Mouse (Mus musculus) heart, embryonic 10.5 days (tissue): ENCODE data around the gene Zfp113. TPM values are rescaled to one million over a fixed set of nuclear protein-coding genes. Genes with fewer than 3 reads are reported as not detected.
"Not testable (repeated sequence)": the region's sequence is repeated elsewhere in the genome, so short reads cannot be mapped to it uniquely, and the experiment has no call there.

Experiments used
- DNase-seq: peaks from one replicate; pipeline ENCODE4 v3.0.0-alpha.2; 2017; ENCODE audit warnings: low spot score
- H3K27ac ChIP-seq: fragments of 300-500 bp; sonication (generic); 2 replicates; pipeline ENCODE4 v1.5.1; 2016; ENCODE audit warnings: mild to moderate bottlenecking
- H3K27me3 ChIP-seq: fragments of 300-500 bp; sonication (generic); 2 replicates; pipeline ENCODE4 v1.6.1; 2016; ENCODE audit warnings: mild to moderate bottlenecking; ENCODE audit not compliant: poor library complexity, insufficient read depth, severe bottlenecking
- H3K36me3 ChIP-seq: fragments of 300-500 bp; sonication (generic); 2 replicates; pipeline ENCODE4 v1.6.1; 2016; ENCODE audit warnings: mild to moderate bottlenecking, moderate library complexity
- H3K4me1 ChIP-seq: fragments of 300-500 bp; sonication (generic); 2 replicates; pipeline ENCODE4 v1.6.1; 2016; ENCODE audit warnings: mild to moderate bottlenecking
- H3K4me3 ChIP-seq: fragments of 300-500 bp; sonication (generic); 2 replicates; pipeline ENCODE4 v1.5.1; 2016; ENCODE audit warnings: mild to moderate bottlenecking, moderate library complexity
- H3K9me3 ChIP-seq: fragments of 300-500 bp; sonication (generic); 2 replicates; pipeline ENCODE4 v1.6.1; 2016; ENCODE audit warnings: mild to moderate bottlenecking, moderate library complexity
- WGBS: fragments of 180-500 bp; shearing (Covaris S2); methylation state at CpG from one replicate; pipeline ENCODE4 v1.1.7; 2016; 5-methylcytosine and 5-hydroxymethylcytosine counted together
- microRNA counts: library from miRNA; unstranded; fragments of <30 nt; microRNA quantifications from one replicate; lab custom pipeline; 2017
- microRNA-seq: library from miRNA; unstranded; fragments of <30 nt; microRNA quantifications from one replicate; pipeline ENCODE4, GENCODE M21; 2017
- polyA plus RNA-seq: library from polyadenylated mRNA; unstranded; fragments of >200 nt; fragmentation: Nextera tagmentation; extraction: Ambion mirVana; gene quantifications from 2 replicates; pipeline ENCODE4 v1.2.1, GENCODE M21; 2016

Gene Zfp113
- polyA plus RNA-seq, 1 experiment from 2014 or later: 18.8 TPM

DNA sequence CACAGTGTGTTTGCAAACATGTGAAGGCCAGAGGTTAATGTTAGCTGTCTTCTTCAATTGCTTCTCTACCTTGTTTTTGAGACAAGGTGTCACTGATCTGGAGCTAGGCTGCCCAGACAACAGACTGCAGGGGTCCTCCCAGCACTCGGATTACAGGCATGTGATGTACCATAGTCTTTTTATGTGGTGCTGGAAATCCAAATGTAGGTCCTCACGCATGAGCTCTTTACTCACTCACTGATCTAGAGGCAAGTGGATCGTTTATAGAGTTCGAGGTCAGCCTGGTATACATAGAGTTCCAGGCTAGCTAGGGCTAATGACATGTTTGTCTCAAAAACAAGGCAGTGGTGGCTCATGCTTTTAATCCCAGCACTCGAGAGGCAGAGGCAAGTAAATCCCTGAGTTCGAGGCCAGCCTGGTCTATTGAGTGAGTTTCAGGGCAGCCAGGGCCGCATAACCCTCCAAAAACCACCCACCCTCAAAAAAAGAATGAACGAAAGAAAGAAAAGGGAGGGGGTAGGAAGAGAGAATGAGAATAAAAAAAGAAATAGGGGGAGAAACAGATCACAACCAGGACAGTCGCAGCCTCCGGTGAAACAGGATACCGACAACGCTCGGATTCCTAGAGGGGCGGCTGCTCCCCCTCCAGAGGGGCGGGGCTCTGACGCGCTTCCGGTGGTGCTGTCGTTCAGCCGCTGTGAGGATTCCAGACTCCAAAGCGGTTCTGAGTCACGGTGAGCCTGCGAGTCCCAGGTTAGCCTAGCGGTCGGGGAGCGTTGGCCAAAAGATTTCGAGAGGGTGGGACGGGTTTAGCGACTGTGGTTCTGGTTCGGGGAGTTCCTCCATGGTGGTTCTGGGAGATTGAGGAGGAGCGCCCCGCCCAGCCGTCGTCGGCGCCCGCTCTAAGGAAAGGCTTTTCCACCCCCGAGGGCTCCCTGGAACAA is 39.0 kb downstream of the Zfp113 start, which contains the start of gene Zscan21:
Gene Zscan21, plus strand, starts transcription at position 649 of the 944 bp plus-strand sequence.
- no peaks in the 10 kb centered on the region for H3K9me3 ChIP-seq

DNA sequence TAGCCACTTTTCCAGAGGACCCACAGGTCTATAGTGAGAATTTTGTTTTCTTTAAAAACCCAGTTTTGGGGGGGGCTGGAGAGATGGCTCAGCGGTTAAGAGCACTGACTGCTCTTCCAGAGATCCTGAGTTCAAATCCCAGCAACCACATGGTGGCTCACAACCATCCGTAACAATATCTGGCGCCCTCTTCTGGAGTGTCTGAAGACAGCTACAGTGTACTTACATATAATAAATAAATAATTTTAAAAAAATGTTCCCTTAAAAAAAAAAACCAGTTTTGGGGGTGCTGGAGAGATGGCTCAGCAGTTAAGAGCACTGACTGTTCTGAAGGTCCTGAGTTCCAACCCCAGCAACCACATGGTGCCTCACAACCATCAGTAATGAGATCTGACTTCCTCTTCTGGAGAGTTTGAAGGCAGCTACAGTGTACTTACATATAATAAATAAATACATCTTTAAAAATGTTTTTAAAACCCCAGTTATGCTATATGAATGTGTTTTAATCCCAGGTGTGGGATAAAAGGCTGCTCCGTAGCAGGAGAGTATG is 45.6 kb downstream of the Zfp113 start:
- not testable (repeated sequence) for H3K36me3 ChIP-seq, DNase-seq, H3K4me3 ChIP-seq, H3K4me1 ChIP-seq, H3K9me3 ChIP-seq, H3K27ac ChIP-seq, H3K27me3 ChIP-seq
- 54% methylated on average over 4 of the region's 4 CpGs for WGBS

More for the DNA sequence above, 39.0 kb downstream of the Zfp113 start, which contains the start of gene Zscan21:
- peaks cover 17% of the 10 kb centered on the region for H3K36me3 ChIP-seq
- peaks cover 11% of the 10 kb centered on the region for H3K4me1 ChIP-seq
- no peaks in the 10 kb centered on the region for H3K27me3 ChIP-seq
- H3K27ac ChIP-seq: peak within 1 kb of the TSS; percentile 95
- DNase-seq: peak; percentile 93
- peak within 1 kb of the TSS; percentile 78 for H3K4me3 ChIP-seq
- WGBS: 6% methylated on average over 38 of the region's 38 CpGs

DNA sequence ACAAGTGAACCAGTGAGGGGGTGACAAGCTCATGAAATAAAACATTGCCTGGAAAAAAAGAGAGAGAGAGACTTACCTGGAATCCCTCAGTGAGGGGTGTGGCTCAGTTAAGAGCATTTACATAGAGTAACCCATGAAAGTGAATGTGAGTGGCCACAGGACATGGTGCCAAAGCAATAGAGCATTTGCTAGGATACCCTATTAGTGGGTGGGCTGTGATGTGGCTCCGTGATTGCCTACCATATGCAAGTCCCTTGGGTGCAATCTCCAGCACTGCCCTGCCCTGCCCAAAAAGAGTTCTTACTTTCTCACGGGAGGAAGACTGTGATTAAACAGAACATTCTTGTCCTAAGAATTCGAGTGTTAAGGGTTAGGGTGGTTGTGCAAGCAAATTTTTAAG is 48.4 kb downstream of the Zfp113 start:
- Histone ChIP-seq H3K4me1 (no peaks in the 10 kb centered on the region), H3K36me3 (peaks cover 27% of the 10 kb centered on the region), H3K4me3 (no peak overlapping the region), H3K27ac (no peak overlapping the region), H3K9me3 (no peaks in the 10 kb centered on the region), H3K27me3 (no peaks in the 10 kb centered on the region)
- no peak for DNase-seq
- WGBS: 62% methylated on average over 3 of the region's 3 CpGs

GRCm38 (mm10) chr5:138104976-138105375 is 50.6 kb downstream of the Zfp113 start:
- Histone ChIP-seq H3K9me3 (no peaks in the 10 kb centered on the region), H3K27me3 (no peaks in the 10 kb centered on the region), H3K4me1 (no peaks in the 10 kb centered on the region), H3K4me3 (no peak overlapping the region), H3K36me3 (peaks cover 49% of the 10 kb centered on the region), H3K27ac (no peak overlapping the region)
- WGBS: 90% methylated on average over 2 of the region's 2 CpGs
- DNase-seq: no peak

GRCm38 (mm10) chr5:138094474-138094873 is 61.1 kb downstream of the Zfp113 start:
- DNase-seq: no peak
- 96% methylated on average over 6 of the region's 6 CpGs for WGBS
- H3K36me3 ChIP-seq: peaks cover 70% of the 10 kb centered on the region

DNA sequence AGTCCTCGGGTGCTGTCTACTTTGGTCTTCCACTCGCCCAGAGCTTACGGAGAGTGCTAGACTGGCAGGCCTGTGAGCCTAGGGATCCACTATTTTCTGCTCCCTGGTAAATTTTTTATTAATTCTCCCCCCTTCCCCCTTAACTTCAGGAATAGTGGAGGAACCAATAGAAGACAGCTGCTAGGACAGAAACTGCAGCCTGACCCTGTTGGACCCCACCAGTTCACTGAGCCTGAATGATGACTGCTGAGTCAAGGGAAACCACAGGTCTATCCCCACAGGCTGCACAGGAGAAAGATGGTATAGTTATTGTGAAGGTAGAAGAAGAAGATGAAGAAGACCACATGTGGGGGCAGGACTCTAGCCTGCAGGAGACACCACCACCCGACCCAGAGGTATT is 62.8 kb downstream of the Zfp113 start:
- H3K36me3 ChIP-seq: peaks cover 63% of the 10 kb centered on the region
- H3K27me3 ChIP-seq: no peaks in the 10 kb centered on the region
- no peak overlapping the region for H3K27ac ChIP-seq
- whole genome bisulfite sequencing: 94% methylated on average over 4 of the region's 4 CpGs
- no peaks in the 10 kb centered on the region for H3K4me1 ChIP-seq
- no peaks in the 10 kb centered on the region for H3K9me3 ChIP-seq
- no peak for DNase-seq
- no peak overlapping the region for H3K4me3 ChIP-seq

More at GRCm38 (mm10) chr5:138094474-138094873, 61.1 kb downstream of the Zfp113 start:
- no peak overlapping the region for H3K27ac ChIP-seq
- no peaks in the 10 kb centered on the region for H3K9me3 ChIP-seq
- no peaks in the 10 kb centered on the region for H3K27me3 ChIP-seq
- H3K4me1 ChIP-seq: no peaks in the 10 kb centered on the region
- no peak overlapping the region for H3K4me3 ChIP-seq

- 95% methylated on average over 5 of the region's 5 CpGs for WGBS
- Histone ChIP-seq H3K27me3 (no peaks in the 10 kb centered on the region), H3K4me1 (no peaks in the 10 kb centered on the region), H3K27ac (no peak overlapping the region), H3K4me3 (no peak overlapping the region), H3K36me3 (peaks cover 52% of the 10 kb centered on the region), H3K9me3 (no peaks in the 10 kb centered on the region)
- DNase-seq: no peak
These were observed 64.8 kb downstream of the Zfp113 start for GRCm38 (mm10) chr5:138090737-138091136.

DNA sequence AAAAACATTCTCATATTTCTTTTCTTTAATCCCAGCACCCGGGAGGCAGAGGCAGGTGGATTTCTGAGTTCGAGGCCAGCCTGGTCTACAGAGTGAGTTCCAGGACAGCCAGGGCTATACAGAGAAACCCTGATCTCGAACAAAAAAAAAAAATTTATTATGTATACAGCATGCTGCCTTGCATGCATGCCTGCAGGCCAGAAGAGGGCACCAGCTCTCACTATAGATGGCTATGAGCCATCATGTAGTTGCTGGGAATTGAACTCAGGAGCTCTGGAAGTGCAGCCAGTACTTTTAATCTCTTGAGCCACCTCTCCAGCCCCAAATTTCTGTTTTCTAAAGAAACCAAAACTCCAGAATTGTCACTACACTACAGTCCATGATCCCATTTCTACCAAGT is 65.3 kb downstream of the Zfp113 start:
- H3K36me3 ChIP-seq: peaks cover 47% of the 10 kb centered on the region
- H3K27me3 ChIP-seq: no peaks in the 10 kb centered on the region
- no peaks in the 10 kb centered on the region for H3K9me3 ChIP-seq
- no peaks in the 10 kb centered on the region for H3K4me1 ChIP-seq
- no peak for DNase-seq
- H3K4me3 ChIP-seq: no peak overlapping the region
- no peak overlapping the region for H3K27ac ChIP-seq
- 87% methylated on average over 3 of the region's 3 CpGs for WGBS

MicroRNAs within 50 kb of the gene (microRNA counts, 519-probe panel; counts per million panel counts)
- microRNA mmu-miR-106b (lab: Ali Mortazavi, UCI) (6,542 counts per million, percentile 68 among the panel's probes with 10 or more counts), microRNA mmu-miR-25 (lab: Ali Mortazavi, UCI) (9,174 counts per million, percentile 94 among the panel's probes with 10 or more counts), microRNA mmu-miR-93 (lab: Ali Mortazavi, UCI) (6,801 counts per million, percentile 72 among the panel's probes with 10 or more counts)

Small RNA genes within 50 kb of the gene (microRNA-seq; reads per million reads assigned to microRNA genes)
- gene Mir106b: 5,562 reads per million, percentile 91 among the genes with 10 or more reads in this experiment
- 473 reads per million, percentile 71 among the genes with 10 or more reads in this experiment for gene Mir25
- gene Mir93: 7,883 reads per million, percentile 93 among the genes with 10 or more reads in this experiment

Other genes starting within 250 kb of the Zfp113 start
- 0.14 TPM in 1 of 2 replicates, not detected in the other for gene Cyp3a13, start 234.1 kb downstream of the Zfp113 start, polyA plus RNA-seq
- gene Gjc3, start 192.6 kb downstream of the Zfp113 start, polyA plus RNA-seq: not detected in 2 replicates
- gene Azgp1, start 174.2 kb downstream of the Zfp113 start, polyA plus RNA-seq: not detected in 2 replicates
- not detected in 2 replicates for gene Smok3a, start 134.5 kb downstream of the Zfp113 start, polyA plus RNA-seq
- not detected in 2 replicates for gene Smok3b, start 134.3 kb downstream of the Zfp113 start, polyA plus RNA-seq
- not detected in 2 replicates for gene Smok3c, start 102.5 kb downstream of the Zfp113 start, polyA plus RNA-seq
- 15.6 and 15.8 TPM in 2 replicates for gene Zkscan1, start 70.7 kb downstream of the Zfp113 start, polyA plus RNA-seq
- 50.0 and 65.1 TPM in 2 replicates for gene Zscan21, start 38.8 kb downstream of the Zfp113 start, polyA plus RNA-seq
- gene Cops6, start 5.3 kb upstream of the Zfp113 start, polyA plus RNA-seq: 366 and 394 TPM in 2 replicates
- gene Ap4m1, start 16.3 kb upstream of the Zfp113 start, polyA plus RNA-seq: 13.4 and 15.0 TPM in 2 replicates
- gene Mcm7, start 16.7 kb upstream of the Zfp113 start, polyA plus RNA-seq: 189 and 225 TPM in 2 replicates
- 89.3 and 113 TPM in 2 replicates for gene Taf6, start 31.7 kb upstream of the Zfp113 start, polyA plus RNA-seq
- 31.6 and 46.9 TPM in 2 replicates for gene Cnpy4, start 31.7 kb upstream of the Zfp113 start, polyA plus RNA-seq
- gene Mblac1, start 38.6 kb upstream of the Zfp113 start, polyA plus RNA-seq: 5.6 and 6.6 TPM in 2 replicates
- gene Nxpe5, start 70.2 kb upstream of the Zfp113 start, polyA plus RNA-seq: not detected in 2 replicates
- gene Lamtor4, start 99.7 kb upstream of the Zfp113 start, polyA plus RNA-seq: 69.9 and 77.7 TPM in 2 replicates
- gene BC037034, start 108.3 kb upstream of the Zfp113 start, polyA plus RNA-seq: 4.8 and 8.7 TPM in 2 replicates
- gene Gal3st4, start 117.1 kb upstream of the Zfp113 start, polyA plus RNA-seq: 1.4 and 1.6 TPM in 2 replicates
- gene Gm43720, start 124.2 kb upstream of the Zfp113 start, polyA plus RNA-seq: 0.07 and 0.16 TPM in 2 replicates
- gene Gpc2, start 124.3 kb upstream of the Zfp113 start, polyA plus RNA-seq: 11.1 and 18.0 TPM in 2 replicates
- 4.1 and 4.2 TPM in 2 replicates for gene Stag3, start 124.5 kb upstream of the Zfp113 start, polyA plus RNA-seq
- not detected in 2 replicates for gene Pvrig, start 186.2 kb upstream of the Zfp113 start, polyA plus RNA-seq